Mouse (Mus musculus) midbrain, embryonic 15.5 days (tissue): ENCODE results near the gene Fsd1l. TPM values are rescaled to one million over a fixed set of nuclear protein-coding genes. Genes with fewer than 3 reads are reported as not detected.

ENCODE experiments used
- ATAC-seq: fragments of 200-750 bp; cut with Nextera tagmentation; replicated peaks from 2 replicates; pipeline ENCODE4 v1.8.0; 2017; ENCODE audit warnings: moderate TSS enrichment
- H3K27ac ChIP-seq: fragments of 300-500 bp; sonication (generic); 2 replicates; pipeline ENCODE4 v1.5.1; 2015; ENCODE audit warnings: mild to moderate bottlenecking, inconsistent platforms
- H3K27me3 ChIP-seq: fragments of 300-500 bp; sonication (generic); replicated peaks from 2 replicates; pipeline ENCODE4 v1.6.1; 2015; ENCODE audit warnings: inconsistent platforms
- H3K36me3 ChIP-seq: fragments of 300-500 bp; sonication (generic); replicated peaks from 2 replicates; pipeline ENCODE4 v1.6.1; 2015; ENCODE audit warnings: inconsistent platforms
- H3K4me1 ChIP-seq: fragments of 300-500 bp; sonication (generic); 2 replicates; pipeline ENCODE4 v1.6.1; 2015; ENCODE audit warnings: inconsistent platforms
- H3K4me2 ChIP-seq: fragments of 300-500 bp; sonication (generic); 2 replicates; pipeline ENCODE4 v1.6.1; 2015; ENCODE audit warnings: inconsistent platforms, mild to moderate bottlenecking, moderate library complexity
- H3K4me3 ChIP-seq: fragments of 300-500 bp; sonication (generic); 2 replicates; pipeline ENCODE4 v1.5.1; 2015; ENCODE audit warnings: mild to moderate bottlenecking, inconsistent platforms
- H3K9ac ChIP-seq: fragments of 300-500 bp; sonication (generic); 2 replicates; pipeline ENCODE4 v1.6.1; 2015; ENCODE audit warnings: mild to moderate bottlenecking, inconsistent platforms
- H3K9me3 ChIP-seq: fragments of 300-500 bp; sonication (generic); 2 replicates; pipeline ENCODE4 v1.6.1; 2016; ENCODE audit warnings: inconsistent platforms
- WGBS: fragments of 180-500 bp; shearing (Covaris S2); methylation state at CpG from one replicate; pipeline ENCODE4 v1.1.7; 2015; ENCODE audit warnings: mixed read lengths; 5-methylcytosine and 5-hydroxymethylcytosine counted together
- polyA plus RNA-seq: library from polyadenylated mRNA; unstranded; fragments of >200 nt; fragmentation: Nextera tagmentation; extraction: Ambion mirVana; gene quantifications from 2 replicates; pipeline ENCODE4 v1.2.1, GENCODE M21; 2015

Gene Fsd1l
- polyA plus RNA-seq, 1 experiment from 2014 or later = 42.7 TPM

- Histone ChIP-seq H3K4me3 (no peak overlapping the region), H3K9ac (no peak overlapping the region), H3K27ac (no peak overlapping the region), H3K4me1 (0 out of 2 replicates have a peak, but pooled peaks cover 6% of the 10 kb centered on the region), H3K4me2 (no peak overlapping the region), H3K9me3 (no peaks in the 10 kb centered on the region), H3K27me3 (no peaks in the 10 kb centered on the region), H3K36me3 (no peaks in the 10 kb centered on the region)
- no peak for ATAC-seq
- 44% methylated on average over 15 of the region's 15 CpGs for WGBS
These were observed 35.0 kb upstream of the Fsd1l start for GRCm38 (mm10) chr4:53596063-53596895.

- Histone ChIP-seq H3K9ac (no peak overlapping the region), H3K4me3 (no peak overlapping the region), H3K4me1 (0 out of 2 replicates have a peak, but pooled peaks cover 2% of the 10 kb centered on the region), H3K27me3 (no peaks in the 10 kb centered on the region), H3K27ac (no peak overlapping the region), H3K4me2 (no peak overlapping the region), H3K9me3 (no peaks in the 10 kb centered on the region), H3K36me3 (no peaks in the 10 kb centered on the region)
- 44% methylated on average over 6 of the region's 6 CpGs for WGBS
- no peak for ATAC-seq
These were observed 30.8 kb upstream of the Fsd1l start for GRCm38 (mm10) chr4:53600462-53600861.

GRCm38 (mm10) chr4:53614576-53615225 is 16.6 kb upstream of the Fsd1l start:
- H3K4me1 ChIP-seq = no peaks in the 10 kb centered on the region
- no peak overlapping the region for H3K27ac ChIP-seq
- no peaks in the 10 kb centered on the region for H3K9me3 ChIP-seq
- H3K9ac ChIP-seq = no peak overlapping the region
- no peak overlapping the region for H3K4me2 ChIP-seq
- no peaks in the 10 kb centered on the region for H3K27me3 ChIP-seq
- WGBS = 88% methylated on average over 5 of the region's 5 CpGs
- H3K4me3 ChIP-seq = no peak overlapping the region
- no peak for ATAC-seq
- H3K36me3 ChIP-seq = no peaks in the 10 kb centered on the region

GRCm38 (mm10) chr4:53617968-53618367 is 13.3 kb upstream of the Fsd1l start:
- H3K4me1 ChIP-seq = no peaks in the 10 kb centered on the region
- H3K27ac ChIP-seq = no peak overlapping the region
- no peak for ATAC-seq
- no peaks in the 10 kb centered on the region for H3K9me3 ChIP-seq
- no peak overlapping the region for H3K4me3 ChIP-seq
- H3K4me2 ChIP-seq = no peak overlapping the region
- 40% methylated on average over 3 of the region's 3 CpGs for WGBS
- no peaks in the 10 kb centered on the region for H3K36me3 ChIP-seq
- no peaks in the 10 kb centered on the region for H3K27me3 ChIP-seq
- H3K9ac ChIP-seq = no peak overlapping the region

GRCm38 (mm10) chr4:53620104-53620503 is 11.2 kb upstream of the Fsd1l start:
- Histone ChIP-seq H3K4me1 (peaks cover 6% of the 10 kb centered on the region; the same call in 1 of the 2 replicates), H3K4me2 (no peak overlapping the region), H3K9ac (no peak overlapping the region), H3K27ac (no peak overlapping the region), H3K36me3 (no peaks in the 10 kb centered on the region), H3K4me3 (no peak overlapping the region), H3K27me3 (no peaks in the 10 kb centered on the region), H3K9me3 (no peaks in the 10 kb centered on the region)
- ATAC-seq = no peak
- 87% methylated on average over 6 of the region's 6 CpGs for WGBS

GRCm38 (mm10) chr4:53621084-53621483 is 10.2 kb upstream of the Fsd1l start:
- ATAC-seq = no peak
- Histone ChIP-seq H3K4me1 (peaks cover 8% of the 10 kb centered on the region; the same call in 1 of the 2 replicates), H3K4me2 (no peak overlapping the region), H3K27ac (no peak overlapping the region), H3K9ac (no peak overlapping the region), H3K9me3 (no peaks in the 10 kb centered on the region), H3K36me3 (no peaks in the 10 kb centered on the region), H3K4me3 (no peak overlapping the region), H3K27me3 (no peaks in the 10 kb centered on the region)
- WGBS = 83% methylated on average over 6 of the region's 6 CpGs

GRCm38 (mm10) chr4:53621490-53621889 is 9.8 kb upstream of the Fsd1l start:
- Histone ChIP-seq H3K4me2 (no peak overlapping the region), H3K4me3 (no peak overlapping the region), H3K27ac (no peak overlapping the region), H3K27me3 (no peaks in the 10 kb centered on the region), H3K9ac (no peak overlapping the region), H3K36me3 (no peaks in the 10 kb centered on the region), H3K9me3 (no peaks in the 10 kb centered on the region), H3K4me1 (peaks cover 8% of the 10 kb centered on the region; the same call in 1 of the 2 replicates)
- ATAC-seq = no peak
- WGBS = 78% methylated on average over 5 of the region's 5 CpGs

GRCm38 (mm10) chr4:53623711-53624110 is 7.6 kb upstream of the Fsd1l start:
- Histone ChIP-seq H3K9me3 (no peaks in the 10 kb centered on the region), H3K4me1 (peaks cover 8% of the 10 kb centered on the region; the same call in 1 of the 2 replicates), H3K27ac (no peak overlapping the region), H3K4me3 (no peak overlapping the region), H3K4me2 (no peak overlapping the region), H3K36me3 (no peaks in the 10 kb centered on the region), H3K9ac (no peak overlapping the region), H3K27me3 (no peaks in the 10 kb centered on the region)
- WGBS = 84% methylated on average over 1 of the region's 1 CpGs
- ATAC-seq = no peak

- Histone ChIP-seq H3K27ac (no peak overlapping the region), H3K4me1 (peaks cover 8% of the 10 kb centered on the region; the same call in 1 of the 2 replicates), H3K4me3 (no peak overlapping the region), H3K9ac (no peak overlapping the region), H3K36me3 (no peaks in the 10 kb centered on the region), H3K4me2 (no peak overlapping the region), H3K27me3 (no peaks in the 10 kb centered on the region), H3K9me3 (no peaks in the 10 kb centered on the region)
- ATAC-seq = peak; percentile 58
- 23% methylated on average over 4 of the region's 4 CpGs for whole genome bisulfite sequencing
These were observed 6.5 kb upstream of the Fsd1l start for GRCm38 (mm10) chr4:53624816-53625215.

GRCm38 (mm10) chr4:53625263-53625662 is 6.0 kb upstream of the Fsd1l start:
- H3K27ac ChIP-seq = no peak overlapping the region
- no peak overlapping the region for H3K4me3 ChIP-seq
- H3K4me2 ChIP-seq = no peak overlapping the region
- H3K4me1 ChIP-seq = peaks cover 10% of the 10 kb centered on the region
- 77% methylated on average over 3 of the region's 3 CpGs for WGBS
- H3K36me3 ChIP-seq = no peaks in the 10 kb centered on the region
- no peak overlapping the region for H3K9ac ChIP-seq
- no peak for ATAC-seq
- no peaks in the 10 kb centered on the region for H3K27me3 ChIP-seq
- no peaks in the 10 kb centered on the region for H3K9me3 ChIP-seq

GRCm38 (mm10) chr4:53628924-53629323 is 2.3 kb upstream of the Fsd1l start:
- Histone ChIP-seq H3K4me1 (peaks cover 34% of the 10 kb centered on the region), H3K9ac (no peak overlapping the region), H3K27me3 (no peaks in the 10 kb centered on the region), H3K36me3 (no peaks in the 10 kb centered on the region), H3K4me3 (no peak overlapping the region), H3K27ac (no peak overlapping the region), H3K4me2 (no peak overlapping the region), H3K9me3 (no peaks in the 10 kb centered on the region)
- ATAC-seq = no peak
- 67% methylated on average over 4 of the region's 4 CpGs for WGBS

- no peaks in the 10 kb centered on the region for H3K36me3 ChIP-seq
- H3K27ac ChIP-seq = peak overlapping the region; percentile 95
- no peaks in the 10 kb centered on the region for H3K9me3 ChIP-seq
- WGBS = 2% methylated on average over 12 of the region's 12 CpGs
- peak overlapping the region; percentile 85 for H3K4me3 ChIP-seq
- peak overlapping the region; percentile 75 for H3K4me2 ChIP-seq
- H3K27me3 ChIP-seq = no peaks in the 10 kb centered on the region
- peak; percentile 80 for ATAC-seq
- peaks cover 41% of the 10 kb centered on the region for H3K4me1 ChIP-seq
- H3K9ac ChIP-seq = peak overlapping the region; percentile 89
These were observed 332 bp upstream of the Fsd1l start for GRCm38 (mm10) chr4:53630963-53631315.

GRCm38 (mm10) chr4:53632011-53632349 is 709 bp downstream of the Fsd1l start:
- Histone ChIP-seq H3K27me3 (no peaks in the 10 kb centered on the region), H3K4me1 (peaks cover 52% of the 10 kb centered on the region), H3K27ac (peak overlapping the region; percentile 95), H3K9me3 (no peaks in the 10 kb centered on the region), H3K36me3 (no peaks in the 10 kb centered on the region), H3K4me3 (peak overlapping the region; percentile 85), H3K4me2 (peak overlapping the region; percentile 75), H3K9ac (peak overlapping the region; percentile 89)
- ATAC-seq = no peak
- WGBS = under 1% methylated on average over 5 of the region's 5 CpGs
